Mouse (Mus musculus): ENCODE data around the gene Grin2b. TPM values are rescaled to one million over a fixed set of nuclear protein-coding genes. Genes with fewer than 3 reads are reported as not detected.
"Not testable (repeated sequence)": the region's sequence is repeated elsewhere in the genome, so short reads cannot be mapped to it uniquely, and the experiment has no call there.

The Grin2b gene
- polyA plus RNA-seq, 1 experiment from 2014 or later: 0.53 TPM

DNA sequence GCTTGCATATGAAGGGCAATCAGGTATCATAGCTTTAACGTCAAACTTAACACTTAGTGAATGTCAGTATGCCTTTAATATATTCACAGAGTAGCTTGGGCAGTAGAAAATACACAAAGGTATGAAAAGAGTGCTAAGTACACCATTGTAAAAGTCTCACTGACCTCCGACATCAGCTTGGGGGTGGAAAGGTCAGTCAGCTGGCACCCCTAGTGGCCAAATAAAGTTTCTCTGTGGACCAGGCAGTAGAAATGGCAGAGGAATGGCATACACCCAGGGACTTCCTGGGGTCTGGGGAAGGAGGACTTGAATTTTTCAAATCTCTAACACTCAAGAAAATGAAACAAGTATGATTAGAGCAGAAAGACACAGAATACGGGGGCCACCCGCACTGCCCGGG lies 339.8 kb downstream of the Grin2b start:
- H3K9ac ChIP-seq: no peak overlapping the region
- H3K36me3 ChIP-seq: no peaks in the 10 kb centered on the region
- no peak overlapping the region for H3K4me2 ChIP-seq
- ATAC-seq (replicated peaks; ENCODE audit: insufficient number of reproducible peaks, insufficient read depth, low FRiP score, low read depth): no peak
- WGBS: 62% methylated on average over 5 of the region's 5 CpGs
- no peaks in the 10 kb centered on the region for H3K9me3 ChIP-seq (replicated peaks)
- H3K27me3 ChIP-seq: no peaks in the 10 kb centered on the region
- H3K27ac ChIP-seq: no peak overlapping the region
- no peak overlapping the region for H3K4me3 ChIP-seq
- H3K4me1 ChIP-seq (replicated peaks): no peaks in the 10 kb centered on the region

DNA sequence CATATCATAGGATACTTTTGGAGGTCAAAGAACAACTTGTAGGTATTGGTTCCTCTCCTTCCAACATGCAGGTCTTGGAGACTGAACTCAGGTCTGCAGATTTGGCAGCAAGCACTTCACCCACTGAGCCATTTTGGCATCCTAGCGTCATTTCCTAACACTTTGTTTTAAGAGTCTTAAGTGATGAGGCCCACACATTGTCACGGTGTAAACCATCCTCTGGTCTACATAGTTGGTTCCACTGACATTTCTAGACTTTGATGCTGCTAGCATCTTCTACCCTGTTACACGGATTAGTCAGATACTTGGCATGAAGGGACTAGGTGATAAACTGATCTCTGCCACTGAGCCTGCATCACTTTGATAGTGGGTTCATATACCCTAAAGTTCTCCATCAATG lies 341.3 kb downstream of the Grin2b start:
- ATAC-seq (replicated peaks; ENCODE audit: insufficient number of reproducible peaks, insufficient read depth, low FRiP score, low read depth): no peak
- H3K27me3 ChIP-seq: no peaks in the 10 kb centered on the region
- H3K27ac ChIP-seq: no peak overlapping the region
- 75% methylated on average over 3 of the region's 3 CpGs for WGBS
- H3K4me3 ChIP-seq: no peak overlapping the region
- no peak overlapping the region for H3K9ac ChIP-seq
- H3K4me1 ChIP-seq (replicated peaks): no peaks in the 10 kb centered on the region
- H3K4me2 ChIP-seq: no peak overlapping the region
- H3K9me3 ChIP-seq (replicated peaks): no peaks in the 10 kb centered on the region
- no peaks in the 10 kb centered on the region for H3K36me3 ChIP-seq

DNA sequence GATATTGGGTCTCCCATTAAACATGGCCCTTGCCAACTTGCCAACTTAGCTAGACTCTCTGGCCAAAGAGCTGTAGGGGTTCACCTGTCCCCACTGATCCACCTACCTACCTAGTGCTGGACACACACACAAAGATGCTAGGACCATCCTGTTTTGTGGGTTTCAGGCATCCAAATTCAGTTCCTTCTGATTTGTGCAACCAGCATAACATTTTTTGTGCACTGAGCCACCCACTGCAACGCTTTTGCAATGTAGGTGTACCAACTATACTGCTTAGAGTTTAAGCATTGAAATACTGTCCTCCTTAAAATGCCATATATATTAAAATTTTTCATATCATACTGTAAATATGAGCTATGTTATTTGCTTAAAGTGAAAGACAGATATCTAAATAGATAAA lies 342.3 kb downstream of the Grin2b start:
- Histone ChIP-seq H3K36me3 (no peaks in the 10 kb centered on the region), H3K9ac (no peak overlapping the region), H3K27ac (no peak overlapping the region), H3K27me3 (no peaks in the 10 kb centered on the region), H3K9me3 (replicated peaks) (no peaks in the 10 kb centered on the region), H3K4me3 (no peak overlapping the region), H3K4me1 (replicated peaks) (no peaks in the 10 kb centered on the region), H3K4me2 (no peak overlapping the region)
- ATAC-seq (replicated peaks; ENCODE audit: insufficient number of reproducible peaks, insufficient read depth, low FRiP score, low read depth): no peak
- WGBS: 82% methylated on average over 1 of the region's 1 CpGs

DNA sequence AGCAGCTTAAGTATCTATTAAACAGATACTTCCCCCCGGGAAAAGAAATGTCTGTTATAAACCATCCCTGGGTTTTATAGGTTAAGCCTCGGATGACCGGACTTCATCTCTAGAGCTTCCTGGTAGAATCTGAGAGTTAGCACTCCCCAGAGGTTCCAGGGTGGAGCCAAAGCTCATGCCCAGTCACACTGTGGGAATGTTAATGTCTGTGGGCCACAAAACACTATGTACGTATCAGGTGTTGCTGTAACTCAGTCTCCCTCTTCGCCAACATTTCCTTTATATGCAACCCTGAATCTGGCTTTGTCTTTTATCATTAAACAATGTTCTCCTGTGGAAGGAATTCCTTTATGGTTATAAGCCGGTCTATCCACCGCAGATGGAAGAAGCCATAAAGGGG lies 343.9 kb downstream of the Grin2b start:
- no peaks in the 10 kb centered on the region for H3K4me1 ChIP-seq (replicated peaks)
- no peak overlapping the region for H3K9ac ChIP-seq
- no peak for ATAC-seq (replicated peaks; ENCODE audit: insufficient number of reproducible peaks, insufficient read depth, low FRiP score, low read depth)
- H3K9me3 ChIP-seq (replicated peaks): no peaks in the 10 kb centered on the region
- no peak overlapping the region for H3K27ac ChIP-seq
- no peaks in the 10 kb centered on the region for H3K27me3 ChIP-seq
- no peak overlapping the region for H3K4me3 ChIP-seq
- H3K4me2 ChIP-seq: no peak overlapping the region
- 84% methylated on average over 7 of the region's 7 CpGs for WGBS
- no peaks in the 10 kb centered on the region for H3K36me3 ChIP-seq

DNA sequence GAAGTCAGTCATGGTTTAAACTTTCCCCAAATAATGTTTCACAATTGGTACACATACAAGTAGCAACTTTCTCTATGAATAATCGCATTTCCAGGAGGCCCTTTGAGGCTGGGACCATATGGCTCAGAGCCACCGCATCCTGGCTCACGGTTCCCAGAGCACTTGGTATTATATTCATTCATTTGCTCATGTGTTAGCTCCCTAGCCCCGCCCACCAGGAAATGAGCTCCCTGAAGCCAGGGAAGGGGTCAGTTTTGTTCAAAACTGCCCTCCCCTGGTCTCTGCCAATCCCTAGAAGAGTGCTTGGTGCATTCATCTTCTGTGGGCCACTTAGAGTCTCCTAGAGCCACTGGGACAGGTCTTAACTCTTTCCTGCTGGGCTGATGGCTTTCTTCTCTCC lies 344.3 kb downstream of the Grin2b start:
- H3K4me3 ChIP-seq: no peak overlapping the region
- no peak overlapping the region for H3K9ac ChIP-seq
- H3K27me3 ChIP-seq: no peaks in the 10 kb centered on the region
- H3K4me1 ChIP-seq (replicated peaks): no peaks in the 10 kb centered on the region
- no peaks in the 10 kb centered on the region for H3K9me3 ChIP-seq (replicated peaks)
- H3K27ac ChIP-seq: no peak overlapping the region
- ATAC-seq (replicated peaks; ENCODE audit: insufficient number of reproducible peaks, insufficient read depth, low FRiP score, low read depth): no peak
- H3K36me3 ChIP-seq: no peaks in the 10 kb centered on the region
- WGBS: 54% methylated on average over 4 of the region's 4 CpGs
- no peak overlapping the region for H3K4me2 ChIP-seq

DNA sequence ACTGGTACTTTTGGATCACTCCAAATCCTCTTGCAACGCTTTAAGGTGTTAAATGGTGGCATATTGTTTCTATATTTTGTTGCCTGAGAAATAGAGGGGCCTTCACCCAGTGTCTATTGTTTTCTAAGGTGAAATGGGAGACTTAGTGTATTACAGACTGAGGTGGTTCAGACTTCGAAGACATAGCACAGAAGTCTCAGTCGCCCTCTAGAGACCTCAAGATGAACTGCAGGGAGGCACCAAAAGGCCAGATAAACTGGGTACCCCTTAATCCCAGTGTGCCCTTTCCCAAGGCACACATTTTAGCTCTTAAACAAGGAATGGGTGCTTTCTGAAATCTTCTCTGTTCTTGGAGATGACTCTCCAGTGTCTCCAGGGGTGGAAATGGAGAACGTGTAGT lies 345.4 kb downstream of the Grin2b start:
- no peaks in the 10 kb centered on the region for H3K36me3 ChIP-seq
- no peaks in the 10 kb centered on the region for H3K4me1 ChIP-seq (replicated peaks)
- H3K4me2 ChIP-seq: no peak overlapping the region
- no peaks in the 10 kb centered on the region for H3K9me3 ChIP-seq (replicated peaks)
- no peak overlapping the region for H3K9ac ChIP-seq
- WGBS: 19% methylated on average over 4 of the region's 4 CpGs
- H3K4me3 ChIP-seq: no peak overlapping the region
- no peak overlapping the region for H3K27ac ChIP-seq
- H3K27me3 ChIP-seq: no peaks in the 10 kb centered on the region
- ATAC-seq (replicated peaks; ENCODE audit: insufficient number of reproducible peaks, insufficient read depth, low FRiP score, low read depth): no peak

DNA sequence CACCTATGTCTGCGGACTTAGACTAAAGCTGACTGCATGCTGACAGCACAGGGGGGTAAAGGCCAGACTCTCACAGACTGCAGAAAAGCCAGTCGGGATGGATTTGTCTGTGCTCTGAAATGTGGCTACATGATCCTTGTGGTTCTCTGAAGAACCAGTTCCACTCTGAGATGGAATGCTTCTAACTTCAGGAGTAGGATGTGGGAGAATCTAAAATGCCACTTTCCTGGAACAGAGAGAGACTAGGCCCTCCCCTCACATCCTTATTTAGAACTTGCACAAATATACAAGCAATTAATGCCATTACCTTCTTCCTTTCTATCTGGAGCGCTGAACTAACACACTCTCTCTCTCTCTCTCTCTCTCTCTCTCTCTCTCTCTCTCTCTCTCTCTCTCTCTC lies 346.0 kb downstream of the Grin2b start:
- 68% methylated on average over 3 of the region's 3 CpGs for WGBS
- H3K9ac ChIP-seq: no peak overlapping the region
- H3K36me3 ChIP-seq: no peaks in the 10 kb centered on the region
- H3K4me2 ChIP-seq: no peak overlapping the region
- H3K27ac ChIP-seq: no peak overlapping the region
- H3K27me3 ChIP-seq: no peaks in the 10 kb centered on the region
- H3K4me3 ChIP-seq: no peak overlapping the region
- no peaks in the 10 kb centered on the region for H3K9me3 ChIP-seq (replicated peaks)
- no peaks in the 10 kb centered on the region for H3K4me1 ChIP-seq (replicated peaks)
- no peak for ATAC-seq (replicated peaks; ENCODE audit: insufficient number of reproducible peaks, insufficient read depth, low FRiP score, low read depth)

DNA sequence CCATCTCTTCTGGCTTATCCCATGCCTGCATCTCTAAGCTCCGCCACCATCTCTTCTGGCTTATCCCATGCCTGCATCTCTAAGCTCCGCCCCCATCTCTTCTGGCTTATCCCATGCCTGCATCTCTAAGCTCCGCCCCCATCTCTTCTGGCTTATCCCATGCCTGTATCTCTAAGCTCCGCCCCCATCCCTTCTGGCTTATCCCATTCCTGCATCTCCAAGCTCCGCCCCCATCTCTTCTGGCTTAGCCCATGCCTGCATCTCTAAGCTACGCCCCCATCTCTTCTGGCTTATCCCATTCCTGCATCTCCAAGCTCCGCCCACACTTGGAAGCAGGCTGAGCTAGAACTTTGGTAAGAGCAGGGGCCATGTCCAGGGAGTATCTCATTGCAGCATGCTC lies 346.5 kb downstream of the Grin2b start:
- not testable (repeated sequence) for H3K4me1 ChIP-seq (replicated peaks); H3K9me3 ChIP-seq (replicated peaks); ATAC-seq (replicated peaks; ENCODE audit: insufficient number of reproducible peaks, insufficient read depth, low FRiP score, low read depth); H3K4me2 ChIP-seq; H3K9ac ChIP-seq; H3K4me3 ChIP-seq; H3K36me3 ChIP-seq; H3K27ac ChIP-seq; H3K27me3 ChIP-seq
- 91% methylated on average over 7 of the region's 7 CpGs for WGBS

DNA sequence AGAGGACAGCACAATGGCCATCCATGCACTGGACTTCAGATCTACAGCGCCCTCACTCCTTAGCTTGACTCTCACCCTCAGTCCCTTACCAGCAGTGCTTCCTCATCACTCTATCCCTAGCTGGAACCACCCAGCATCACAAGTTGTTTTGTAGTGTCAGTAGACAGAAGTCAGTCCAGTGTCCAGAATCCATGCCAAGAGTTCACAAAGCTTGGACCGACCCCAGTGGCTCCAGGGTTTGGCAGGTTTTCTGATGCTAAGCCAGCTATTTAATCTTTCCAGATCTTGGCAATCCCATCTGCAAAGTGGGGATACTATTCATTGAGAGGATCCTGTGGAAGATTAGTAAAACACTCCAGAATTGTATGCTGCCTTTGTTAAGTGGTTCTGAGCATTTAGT lies 355.9 kb downstream of the Grin2b start:
- WGBS: 75% methylated on average over 2 of the region's 2 CpGs
- H3K9me3 ChIP-seq (replicated peaks): no peaks in the 10 kb centered on the region
- ATAC-seq (replicated peaks; ENCODE audit: insufficient number of reproducible peaks, insufficient read depth, low FRiP score, low read depth): no peak
- H3K27ac ChIP-seq: no peak overlapping the region
- no peaks in the 10 kb centered on the region for H3K36me3 ChIP-seq
- no peaks in the 10 kb centered on the region for H3K4me1 ChIP-seq (replicated peaks)
- H3K4me2 ChIP-seq: no peak overlapping the region
- H3K27me3 ChIP-seq: no peaks in the 10 kb centered on the region
- no peak overlapping the region for H3K9ac ChIP-seq
- H3K4me3 ChIP-seq: no peak overlapping the region

DNA sequence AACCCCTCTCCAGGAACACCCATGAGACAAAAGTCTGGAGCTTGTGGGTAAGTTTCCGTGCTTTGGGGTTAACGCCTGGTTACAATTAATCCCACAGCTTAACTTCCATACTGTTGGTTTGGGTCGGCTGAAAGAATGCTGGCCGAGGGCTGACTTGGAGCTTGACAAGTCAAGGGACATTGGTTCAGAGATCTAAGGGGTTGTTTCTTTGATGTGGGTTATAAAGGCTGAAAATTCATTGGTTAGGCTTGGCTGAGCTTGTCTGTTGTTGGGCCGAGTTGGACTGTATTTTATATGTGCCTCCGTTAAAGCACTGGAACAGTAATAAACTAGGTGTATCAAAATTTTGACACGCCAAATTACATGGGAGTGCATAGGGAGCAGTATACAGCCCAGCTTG lies 359.6 kb downstream of the Grin2b start:
- no peaks in the 10 kb centered on the region for H3K4me1 ChIP-seq (replicated peaks)

DNA sequence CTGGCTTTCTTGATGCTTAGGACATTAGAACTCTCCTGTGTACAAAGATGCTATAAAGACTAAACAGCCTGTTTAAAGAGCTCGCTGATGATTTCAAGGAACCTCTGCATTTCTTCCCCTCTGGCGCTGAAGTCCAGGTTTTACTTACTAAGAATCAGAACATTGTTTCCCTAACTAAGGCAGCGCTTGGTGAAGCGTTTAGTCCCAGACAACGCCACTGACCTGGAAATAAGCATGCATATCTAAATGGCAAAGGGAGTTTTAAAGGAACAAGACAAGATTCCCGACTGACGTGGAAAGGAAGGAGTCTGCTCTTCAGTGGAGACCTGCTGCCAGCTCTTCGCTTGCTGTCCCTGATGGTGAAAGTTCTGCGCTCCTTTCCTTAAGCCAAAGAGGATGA lies 367.9 kb downstream of the Grin2b start:
- H3K9ac ChIP-seq: no peak overlapping the region
- H3K36me3 ChIP-seq: no peaks in the 10 kb centered on the region
- WGBS: 83% methylated on average over 9 of the region's 9 CpGs
- H3K4me3 ChIP-seq: no peak overlapping the region
- no peak overlapping the region for H3K4me2 ChIP-seq
- no peaks in the 10 kb centered on the region for H3K27me3 ChIP-seq
- ATAC-seq (replicated peaks; ENCODE audit: insufficient number of reproducible peaks, insufficient read depth, low FRiP score, low read depth): no peak
- H3K4me1 ChIP-seq (replicated peaks): no peaks in the 10 kb centered on the region
- no peak overlapping the region for H3K27ac ChIP-seq
- H3K9me3 ChIP-seq (replicated peaks): no peaks in the 10 kb centered on the region

More for the DNA sequence above, 359.6 kb downstream of the Grin2b start:
- no peaks in the 10 kb centered on the region for H3K9me3 ChIP-seq (replicated peaks)
- H3K4me3 ChIP-seq: no peak overlapping the region
- H3K4me2 ChIP-seq: no peak overlapping the region
- 79% methylated on average over 7 of the region's 7 CpGs for WGBS
- no peak overlapping the region for H3K9ac ChIP-seq
- H3K27ac ChIP-seq: no peak overlapping the region
- no peaks in the 10 kb centered on the region for H3K27me3 ChIP-seq
- H3K36me3 ChIP-seq: no peaks in the 10 kb centered on the region
- no peak for ATAC-seq (replicated peaks; ENCODE audit: insufficient number of reproducible peaks, insufficient read depth, low FRiP score, low read depth)

DNA sequence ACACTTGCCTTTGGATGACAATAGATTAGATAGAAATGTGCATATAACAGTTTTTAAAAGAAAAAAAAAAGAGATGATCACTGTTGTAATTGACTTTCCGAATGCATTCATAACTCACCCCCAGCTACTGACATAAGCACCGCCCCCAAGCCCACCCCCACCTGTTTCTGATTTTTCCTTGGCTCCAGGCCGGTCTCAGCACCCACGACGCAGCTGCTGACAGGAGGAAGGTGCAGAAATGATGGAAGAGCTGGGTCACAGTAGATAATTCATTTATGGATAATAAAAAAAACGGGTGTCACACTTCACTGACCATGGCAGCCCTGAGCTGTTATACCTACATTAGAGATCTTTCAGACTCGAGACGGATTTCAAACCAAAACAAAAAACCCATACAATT lies 373.4 kb downstream of the Grin2b start:
- Histone ChIP-seq H3K4me3 (no peak overlapping the region), H3K4me1 (replicated peaks) (no peaks in the 10 kb centered on the region), H3K9me3 (replicated peaks) (no peaks in the 10 kb centered on the region), H3K36me3 (no peaks in the 10 kb centered on the region), H3K4me2 (no peak overlapping the region), H3K27ac (no peak overlapping the region), H3K9ac (no peak overlapping the region), H3K27me3 (no peaks in the 10 kb centered on the region)
- 52% methylated on average over 8 of the region's 8 CpGs for WGBS
- ATAC-seq (replicated peaks; ENCODE audit: insufficient number of reproducible peaks, insufficient read depth, low FRiP score, low read depth): no peak
